Mouse (Mus musculus) liver, postnatal 0 days (tissue): ENCODE measurements at regions not wholly inside any gene's neighbourhood (a gene's known extent, or its start where the extent isn't known, plus 50 kb on each side); places are given as distances from the start of the nearest gene placed in this dataset.
A peak's percentile ranks its signal among the peaks of the same experiment; 100 is the strongest.

Experiments
- ATAC-seq: fragments of 200-750 bp; cut with Nextera tagmentation; 2 replicates; pipeline ENCODE4 v1.8.0; 2017; ENCODE audit warnings: mild to moderate bottlenecking, moderate library complexity
- DNase-seq: peaks from one replicate; pipeline ENCODE4 v3.0.0-alpha.2; 2016
- H3K27ac ChIP-seq: fragments of 300-500 bp; sonication (generic); 2 replicates; pipeline ENCODE4 v1.5.1; 2014; ENCODE audit warnings: antibody characterized with exemption, moderate library complexity, mild to moderate bottlenecking, low read depth
- H3K27me3 ChIP-seq: fragments of 300-500 bp; sonication (generic); 2 replicates; pipeline ENCODE4 v1.6.1; 2014; ENCODE audit warnings: low read length, control low read depth, mixed read lengths; ENCODE audit not compliant: insufficient read depth
- H3K36me3 ChIP-seq: fragments of 300-500 bp; sonication (generic); replicated peaks from 2 replicates; pipeline ENCODE4 v1.6.1; 2014; ENCODE audit warnings: mild to moderate bottlenecking, control low read depth, low read length, moderate library complexity, mixed read lengths; ENCODE audit not compliant: insufficient read depth
- H3K4me1 ChIP-seq: fragments of 300-500 bp; sonication (generic); 2 replicates; pipeline ENCODE4 v1.6.1; 2014; ENCODE audit warnings: antibody characterized with exemption, mild to moderate bottlenecking, control low read depth; ENCODE audit not compliant: insufficient read depth
- H3K4me2 ChIP-seq: fragments of 300-500 bp; sonication (generic); 2 replicates; pipeline ENCODE4 v1.6.1; 2014; ENCODE audit warnings: low read depth, mild to moderate bottlenecking, low read length, moderate library complexity, mixed read lengths
- H3K4me3 ChIP-seq: fragments of 300-500 bp; sonication (generic); 2 replicates; pipeline ENCODE4 v1.5.1; 2014; ENCODE audit warnings: low read depth, low read length
- H3K9ac ChIP-seq: fragments of 300-500 bp; sonication (generic); replicated peaks from 2 replicates; pipeline ENCODE4 v1.6.1; 2014; ENCODE audit warnings: mild to moderate bottlenecking, moderate library complexity
- H3K9me3 ChIP-seq: fragments of 300-500 bp; sonication (generic); 2 replicates; pipeline ENCODE4 v1.6.1; 2016; ENCODE audit warnings: mild to moderate bottlenecking, control low read depth, low read length, mixed read lengths
- CTCF ChIP-seq: sonication (generic); IDR thresholded peaks from 2 replicates; pipeline ENCODE4 v1.5.1; 2016; ENCODE audit warnings: antibody characterized with exemption, low read depth
- EP300 ChIP-seq: IDR thresholded peaks from 2 replicates; pipeline ENCODE4 v1.6.1; 2016; ENCODE audit warnings: antibody characterized with exemption, low read depth, mild to moderate bottlenecking
- WGBS: fragments of 180-500 bp; shearing (Covaris S2); extraction: QIAGEN DNeasy Blood & Tissue Kit; methylation state at CpG from one replicate; pipeline ENCODE4 v1.1.7; 2014; ENCODE audit not compliant: insufficient replicate concordance; 5-methylcytosine and 5-hydroxymethylcytosine counted together

DNA sequence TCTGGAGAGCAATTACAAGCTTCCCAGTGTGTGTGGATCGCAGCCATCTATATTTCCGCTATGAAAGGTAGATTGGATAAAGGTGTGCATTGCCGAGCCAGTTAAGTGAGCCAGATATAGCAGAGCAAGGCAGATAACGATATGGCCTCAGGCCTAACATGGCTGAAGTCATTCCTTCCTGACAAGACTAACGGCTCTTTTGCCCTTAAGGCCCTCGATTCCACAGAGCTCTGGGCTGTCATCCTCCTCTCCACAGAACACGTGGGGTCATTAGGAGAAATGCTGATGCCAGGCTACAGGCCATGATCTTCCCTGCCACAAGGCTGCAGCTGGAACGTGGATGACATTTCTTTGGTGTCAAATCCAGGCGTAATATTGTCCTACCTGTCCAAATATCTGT is 72.7 kb upstream of the Pbx1 start:
- whole genome bisulfite sequencing, result 77% methylated on average over 9 of the region's 9 CpGs
- TF ChIP-seq CTCF (no peak), EP300 (no peak)
- H3K36me3 ChIP-seq, result no peaks in the 10 kb centered on the region
- ATAC-seq (no peak), DNase-seq (no peak)
- H3K9ac ChIP-seq, result no peak overlapping the region
- H3K9me3 ChIP-seq, result no peaks in the 10 kb centered on the region
- H3K4me1 ChIP-seq, result no peaks in the 10 kb centered on the region
- no peak overlapping the region for H3K27ac ChIP-seq
- no peaks in the 10 kb centered on the region for H3K27me3 ChIP-seq
- H3K4me3 ChIP-seq, result no peak overlapping the region
- no peak overlapping the region for H3K4me2 ChIP-seq

DNA sequence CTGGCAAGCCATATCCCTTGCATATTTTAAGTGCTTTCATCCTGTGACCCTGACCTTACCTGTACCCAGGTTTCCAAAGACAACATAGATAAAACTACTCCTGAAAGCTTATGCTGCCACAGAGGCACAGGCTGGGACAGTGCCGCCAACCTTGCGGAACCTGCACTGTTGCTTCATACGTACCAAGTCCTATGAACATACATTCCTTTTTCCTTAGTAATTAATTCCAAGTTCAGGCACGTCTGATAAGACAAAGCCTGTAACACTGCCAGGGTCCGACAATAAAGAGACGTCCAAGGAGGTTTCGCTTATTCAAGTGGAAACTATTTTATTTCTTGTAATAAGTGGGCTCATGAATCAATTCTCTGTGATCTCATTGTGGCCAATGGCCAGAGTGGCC is 70.2 kb upstream of the Pbx1 start:
- H3K4me3 ChIP-seq, result no peak overlapping the region
- H3K9ac ChIP-seq, result no peak overlapping the region
- no peak overlapping the region for H3K4me2 ChIP-seq
- no peaks in the 10 kb centered on the region for H3K27me3 ChIP-seq
- H3K36me3 ChIP-seq, result no peaks in the 10 kb centered on the region
- no peak for TF ChIP-seq EP300
- no peak for TF ChIP-seq CTCF
- no peak overlapping the region for H3K27ac ChIP-seq
- WGBS, result 58% methylated on average over 7 of the region's 7 CpGs
- DNase-seq (peak; percentile 29), ATAC-seq (peak; percentile 82)
- H3K9me3 ChIP-seq, result no peaks in the 10 kb centered on the region
- peaks cover 3% of the 10 kb centered on the region; the same call in 1 of the 2 replicates for H3K4me1 ChIP-seq

DNA sequence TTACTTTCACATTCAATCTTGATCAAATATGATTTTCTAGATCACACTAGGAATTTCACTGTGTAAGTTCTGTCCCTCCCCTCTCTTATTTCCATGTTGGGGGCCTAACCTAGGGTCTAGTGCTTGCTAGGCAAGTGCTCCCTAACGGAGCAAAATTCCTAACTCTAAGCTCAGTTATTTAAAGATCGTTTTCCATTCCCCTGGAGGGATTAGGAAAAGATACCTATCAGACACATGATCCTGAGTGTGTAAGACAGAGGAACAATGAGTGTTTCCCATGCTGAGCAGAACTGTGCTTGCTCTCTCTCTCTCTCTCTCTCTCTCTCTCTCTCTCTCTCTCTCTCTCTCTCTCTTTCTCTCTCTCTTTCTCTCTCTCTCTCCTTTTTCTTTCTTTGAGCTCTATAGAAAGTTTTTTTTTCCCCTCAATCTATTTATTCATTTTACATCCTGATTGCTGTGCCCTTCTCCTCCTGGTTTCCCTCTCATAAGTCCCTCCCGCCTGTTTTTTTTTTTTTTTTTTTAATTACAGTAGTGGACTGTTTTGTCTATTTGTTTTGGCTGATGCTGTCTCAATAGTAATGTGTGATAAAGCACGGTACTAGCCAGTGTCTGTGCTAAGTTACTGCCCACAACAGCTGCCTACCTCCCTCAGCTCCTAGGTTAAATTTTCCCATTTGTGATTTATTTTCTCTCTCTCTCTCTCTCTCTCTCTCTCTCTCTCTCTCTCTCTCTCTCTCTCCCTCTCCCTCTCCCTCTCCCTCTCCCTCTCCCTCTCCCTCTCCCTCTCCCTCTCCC is 69.5 kb upstream of the Pbx1 start:
- Histone ChIP-seq H3K27me3 (no peaks in the 10 kb centered on the region), H3K4me2 (no peak overlapping the region), H3K4me1 (peaks cover 3% of the 10 kb centered on the region; the same call in 1 of the 2 replicates), H3K36me3 (no peaks in the 10 kb centered on the region), H3K9me3 (no peaks in the 10 kb centered on the region), H3K4me3 (no peak overlapping the region), H3K9ac (no peak overlapping the region), H3K27ac (no peak overlapping the region)
- no peak for ATAC-seq
- no peak for DNase-seq
- no peak for TF ChIP-seq EP300
- TF ChIP-seq CTCF, result no peak
- WGBS, result 38% methylated on average over 4 of the region's 4 CpGs

DNA sequence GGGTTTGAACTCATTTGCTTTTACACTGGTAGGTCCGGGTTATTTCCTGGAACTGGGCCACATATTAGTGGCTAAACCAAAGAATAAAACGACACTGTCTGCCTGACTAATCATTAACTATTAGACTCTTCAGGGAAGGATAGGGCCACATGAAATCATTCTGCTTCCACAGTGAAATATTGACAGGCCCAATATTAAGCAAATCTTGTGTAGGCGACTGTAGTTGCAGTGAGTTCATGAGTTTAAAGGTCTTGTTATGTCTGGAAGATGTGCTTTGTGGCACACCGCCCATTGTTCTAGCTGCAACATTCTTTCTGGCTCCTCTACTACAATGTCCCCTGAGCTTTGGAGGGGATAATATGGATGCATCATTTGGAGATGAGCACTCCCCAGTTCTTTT is 65.7 kb upstream of the Pbx1 start:
- WGBS, result 50% methylated on average over 4 of the region's 4 CpGs
- H3K9me3 ChIP-seq, result no peaks in the 10 kb centered on the region
- no peak overlapping the region for H3K27ac ChIP-seq
- no peaks in the 10 kb centered on the region for H3K36me3 ChIP-seq
- H3K4me3 ChIP-seq, result no peak overlapping the region
- peak; percentile 68 for ATAC-seq
- no peak overlapping the region for H3K9ac ChIP-seq
- no peak for TF ChIP-seq CTCF
- 0 out of 2 replicates have a peak, but pooled peaks have one; percentile 14 for TF ChIP-seq EP300
- peak; percentile 24 for DNase-seq
- no peak overlapping the region for H3K4me2 ChIP-seq
- peaks cover 3% of the 10 kb centered on the region; the same call in 1 of the 2 replicates for H3K4me1 ChIP-seq
- no peaks in the 10 kb centered on the region for H3K27me3 ChIP-seq

DNA sequence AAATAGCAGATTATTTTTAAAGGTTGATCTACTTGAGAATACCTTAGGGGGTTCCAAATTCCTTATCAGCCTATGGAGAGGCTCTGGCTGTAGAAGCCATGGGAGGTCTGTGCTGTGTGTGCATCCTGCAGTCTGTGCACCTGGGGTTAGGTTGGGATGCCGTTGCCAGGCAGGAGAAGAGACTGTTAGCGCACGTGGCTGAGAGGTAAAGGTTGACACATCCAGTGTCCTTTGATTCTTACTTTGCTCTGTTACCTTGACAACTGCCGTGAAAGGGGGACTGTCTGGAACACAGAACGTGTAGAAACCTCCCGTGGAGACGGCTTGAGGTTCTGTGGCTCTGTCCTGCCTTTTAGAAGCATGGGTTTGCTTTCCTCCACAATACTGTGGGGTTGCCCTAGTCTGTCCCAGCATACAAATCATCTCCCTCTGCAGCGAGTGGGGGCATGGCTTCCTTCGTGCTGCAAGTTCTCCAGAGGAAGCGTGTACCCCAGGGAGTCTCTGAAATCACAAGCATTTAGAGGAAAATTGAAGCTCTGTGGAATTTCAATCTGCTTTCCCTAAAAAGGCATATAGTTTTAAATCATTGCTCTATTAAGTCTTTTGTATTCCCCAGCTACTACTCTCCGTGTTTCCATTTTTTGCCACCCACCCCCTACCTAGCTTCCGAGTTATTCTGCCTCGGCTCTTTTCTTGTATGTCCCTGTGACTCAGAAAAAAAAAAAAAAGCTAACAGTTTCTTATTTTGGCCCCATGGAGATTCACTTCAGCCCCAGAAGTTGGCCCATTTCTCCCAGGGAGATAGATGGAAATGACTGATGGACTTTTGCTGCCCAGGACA is 63.8 kb upstream of the Pbx1 start:
- TF ChIP-seq CTCF (no peak), EP300 (no peak)
- H3K9ac ChIP-seq, result no peak overlapping the region
- no peak overlapping the region for H3K4me3 ChIP-seq
- ATAC-seq (no peak), DNase-seq (no peak)
- H3K4me1 ChIP-seq, result peaks cover 3% of the 10 kb centered on the region; the same call in 1 of the 2 replicates
- no peak overlapping the region for H3K27ac ChIP-seq
- H3K36me3 ChIP-seq, result no peaks in the 10 kb centered on the region
- no peak overlapping the region for H3K4me2 ChIP-seq
- WGBS, result 71% methylated on average over 13 of the region's 13 CpGs
- no peaks in the 10 kb centered on the region for H3K27me3 ChIP-seq
- H3K9me3 ChIP-seq, result no peaks in the 10 kb centered on the region

DNA sequence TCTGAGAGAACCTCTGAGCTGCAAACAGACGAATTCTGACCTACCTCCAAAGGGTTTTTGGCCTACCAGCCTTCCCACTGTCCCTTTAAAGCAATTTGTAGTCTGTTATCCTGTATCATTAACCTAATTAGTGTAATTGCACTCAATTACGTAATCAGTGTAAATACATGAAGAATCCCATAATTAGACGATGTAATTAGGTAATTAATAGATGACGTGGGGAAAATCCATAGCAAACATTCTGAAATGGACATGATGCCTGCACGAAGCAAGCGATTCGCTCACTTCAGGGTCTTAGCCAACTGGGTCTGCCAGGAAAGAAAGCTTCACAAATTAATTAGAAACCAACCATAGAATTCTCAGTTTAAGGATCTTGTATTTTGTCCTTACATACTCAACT is 55.4 kb upstream of the Pbx1 start:
- 74% methylated on average over 7 of the region's 7 CpGs for WGBS
- TF ChIP-seq EP300 (no peak), CTCF (no peak)
- DNase-seq (no peak), ATAC-seq (no peak)
- Histone ChIP-seq H3K4me1 (no peaks in the 10 kb centered on the region), H3K4me2 (no peak overlapping the region), H3K9me3 (no peaks in the 10 kb centered on the region), H3K36me3 (no peaks in the 10 kb centered on the region), H3K9ac (no peak overlapping the region), H3K4me3 (no peak overlapping the region), H3K27me3 (no peaks in the 10 kb centered on the region), H3K27ac (no peak overlapping the region)
